Mouse (Mus musculus) kidney, postnatal 0 days (tissue): ENCODE data around the gene Hectd1. TPM values are rescaled to one million over a fixed set of nuclear protein-coding genes. Genes with fewer than 3 reads are reported as not detected.

Source experiments
- ATAC-seq: fragments of 200-750 bp; cut with Nextera tagmentation; replicated peaks from 2 replicates; pipeline ENCODE4 v1.8.0; 2017; ENCODE audit warnings: low read depth, moderate number of reproducible peaks, moderate TSS enrichment, moderate library complexity; ENCODE audit not compliant: low FRiP score
- DNase-seq: peaks from one replicate; pipeline ENCODE4 v3.0.0-alpha.2; 2016; ENCODE audit warnings: low spot score
- H3K27ac ChIP-seq: fragments of 300-500 bp; sonication (generic); 2 replicates; pipeline ENCODE4 v1.5.1; 2014; ENCODE audit warnings: mild to moderate bottlenecking
- H3K27me3 ChIP-seq: fragments of 300-500 bp; sonication (generic); 2 replicates; pipeline ENCODE4 v1.6.1; 2014; ENCODE audit warnings: low read length, mixed read lengths; ENCODE audit not compliant: insufficient read depth
- H3K36me3 ChIP-seq: fragments of 300-500 bp; sonication (generic); 2 replicates; pipeline ENCODE4 v1.6.1; 2014; ENCODE audit warnings: low read length, mixed read lengths; ENCODE audit not compliant: insufficient read depth
- H3K4me1 ChIP-seq: fragments of 300-500 bp; sonication (generic); replicated peaks from 2 replicates; pipeline ENCODE4 v1.6.1; 2014; ENCODE audit warnings: antibody characterized with exemption, low read length, mixed read lengths; ENCODE audit not compliant: insufficient read depth
- H3K4me2 ChIP-seq: fragments of 300-500 bp; sonication (generic); 2 replicates; pipeline ENCODE4 v1.6.1; 2014; ENCODE audit warnings: mild to moderate bottlenecking, low read length, moderate library complexity, mixed read lengths
- H3K4me3 ChIP-seq: fragments of 300-500 bp; sonication (generic); replicated peaks from 2 replicates; pipeline ENCODE4 v1.5.1; 2014; ENCODE audit warnings: low read depth, low read length
- H3K9ac ChIP-seq: fragments of 300-500 bp; sonication (generic); 2 replicates; pipeline ENCODE4 v1.6.1; 2014; ENCODE audit warnings: low read depth, low read length
- H3K9me3 ChIP-seq: fragments of 300-500 bp; sonication (generic); replicated peaks from 2 replicates; pipeline ENCODE4 v1.6.1; 2016; ENCODE audit warnings: low read length, inconsistent platforms, mixed read lengths
- CTCF ChIP-seq: IDR thresholded peaks from 2 replicates; pipeline ENCODE4 v1.5.1; 2016; ENCODE audit warnings: antibody characterized with exemption, low read depth, mild to moderate bottlenecking, moderate library complexity
- WGBS: fragments of 180-500 bp; shearing (Covaris S2); extraction: QIAGEN DNeasy Blood & Tissue Kit; methylation state at CpG from one replicate; pipeline ENCODE4 v1.1.7; 2014; 5-methylcytosine and 5-hydroxymethylcytosine counted together
- polyA plus RNA-seq: library from polyadenylated mRNA; unstranded; fragments of >200 nt; fragmentation: Nextera tagmentation; extraction: Ambion mirVana; gene quantifications from 2 replicates; pipeline ENCODE4 v1.2.1, GENCODE M21; 2015

Gene Hectd1
- polyA plus RNA-seq, 1 experiment from 2014 or later = 28.1 TPM

- Histone ChIP-seq H3K27ac (no peak overlapping the region), H3K9me3 (no peaks in the 10 kb centered on the region), H3K4me2 (no peak overlapping the region), H3K27me3 (no peaks in the 10 kb centered on the region), H3K9ac (no peak overlapping the region), H3K4me3 (no peak overlapping the region), H3K36me3 (no peaks in the 10 kb centered on the region), H3K4me1 (no peaks in the 10 kb centered on the region)
- 38% methylated on average over 1 of the region's 1 CpGs for WGBS
- no peak for TF ChIP-seq CTCF
- peak; percentile 48; the same call in 1 of the 2 replicates for ATAC-seq
- no peak for DNase-seq
These were observed 125.5 kb downstream of the Hectd1 start for GRCm38 (mm10) chr12:51703859-51704258.

GRCm38 (mm10) chr12:51701723-51702122 lies 127.6 kb downstream of the Hectd1 start:
- Histone ChIP-seq H3K9me3 (no peaks in the 10 kb centered on the region), H3K4me3 (no peak overlapping the region), H3K36me3 (no peaks in the 10 kb centered on the region), H3K27ac (no peak overlapping the region), H3K4me1 (no peaks in the 10 kb centered on the region), H3K9ac (no peak overlapping the region), H3K4me2 (no peak overlapping the region), H3K27me3 (no peaks in the 10 kb centered on the region)
- DNase-seq (no peak), ATAC-seq (no peak)
- no peak for TF ChIP-seq CTCF

- Histone ChIP-seq H3K27me3 (no peaks in the 10 kb centered on the region), H3K4me3 (no peak overlapping the region), H3K9me3 (no peaks in the 10 kb centered on the region), H3K9ac (no peak overlapping the region), H3K27ac (no peak overlapping the region), H3K36me3 (no peaks in the 10 kb centered on the region), H3K4me2 (no peak overlapping the region), H3K4me1 (no peaks in the 10 kb centered on the region)
- no peak; the same call in 1 of the 2 replicates for ATAC-seq
- peak; percentile 47 for DNase-seq
- 52% methylated on average over 8 of the region's 8 CpGs for WGBS
- no peak for TF ChIP-seq CTCF
These were observed 129.5 kb downstream of the Hectd1 start for GRCm38 (mm10) chr12:51699623-51700393.

GRCm38 (mm10) chr12:51696157-51696556 lies 133.2 kb downstream of the Hectd1 start:
- Histone ChIP-seq H3K36me3 (no peaks in the 10 kb centered on the region), H3K27me3 (no peaks in the 10 kb centered on the region), H3K27ac (no peak overlapping the region), H3K4me3 (no peak overlapping the region), H3K9me3 (no peaks in the 10 kb centered on the region), H3K4me1 (peaks cover 12% of the 10 kb centered on the region; the same call in 1 of the 2 replicates), H3K9ac (no peak overlapping the region), H3K4me2 (no peak overlapping the region)
- ATAC-seq (no peak), DNase-seq (no peak)
- no peak for TF ChIP-seq CTCF
- WGBS = 97% methylated on average over 2 of the region's 2 CpGs

GRCm38 (mm10) chr12:51694966-51695365 lies 134.4 kb downstream of the Hectd1 start:
- H3K27me3 ChIP-seq = no peaks in the 10 kb centered on the region
- DNase-seq (no peak), ATAC-seq (no peak)
- WGBS = 63% methylated on average over 1 of the region's 1 CpGs
- no peak overlapping the region for H3K9ac ChIP-seq
- no peak overlapping the region for H3K4me3 ChIP-seq
- H3K36me3 ChIP-seq = no peaks in the 10 kb centered on the region
- H3K27ac ChIP-seq = no peak overlapping the region
- no peak for TF ChIP-seq CTCF
- H3K4me1 ChIP-seq = peaks cover 12% of the 10 kb centered on the region; the same call in 1 of the 2 replicates
- no peaks in the 10 kb centered on the region for H3K9me3 ChIP-seq
- H3K4me2 ChIP-seq = no peak overlapping the region

GRCm38 (mm10) chr12:51694096-51694495 lies 135.2 kb downstream of the Hectd1 start:
- H3K4me3 ChIP-seq = no peak overlapping the region
- peaks cover 12% of the 10 kb centered on the region; the same call in 1 of the 2 replicates for H3K4me1 ChIP-seq
- no peaks in the 10 kb centered on the region for H3K27me3 ChIP-seq
- H3K36me3 ChIP-seq = no peaks in the 10 kb centered on the region
- no peak overlapping the region for H3K4me2 ChIP-seq
- TF ChIP-seq CTCF = no peak
- DNase-seq (no peak), ATAC-seq (no peak)
- H3K9me3 ChIP-seq = no peaks in the 10 kb centered on the region
- H3K9ac ChIP-seq = no peak overlapping the region
- peak overlapping the region; percentile 74 for H3K27ac ChIP-seq

Other genes starting within 250 kb of the Hectd1 start
- gene Coch, start 236.2 kb downstream of the Hectd1 start, polyA plus RNA-seq = 1.6 and 1.9 TPM in 2 replicates
- 37.9 and 48.3 TPM in 2 replicates for gene Ap4s1, start 138.5 kb downstream of the Hectd1 start, polyA plus RNA-seq
- gene Strn3, start 137.6 kb downstream of the Hectd1 start, polyA plus RNA-seq = 44.1 and 46.3 TPM in 2 replicates
- 3.7 and 4.3 TPM in 2 replicates for gene Heatr5a, start 141.8 kb upstream of the Hectd1 start, polyA plus RNA-seq
- 31.2 and 34.5 TPM in 2 replicates for gene Dtd2, start 177.0 kb upstream of the Hectd1 start, polyA plus RNA-seq
- gene Gpr33, start 198.5 kb upstream of the Hectd1 start, polyA plus RNA-seq = not detected in 2 replicates